Mouse (Mus musculus) heart, adult 11 months (tissue): ENCODE results near the gene Mrpl2.

Experiments used
- DNase-seq: peaks from one replicate; pipeline ENCODE4 v3.0.0; 2022

The Mrpl2 gene

DNA sequence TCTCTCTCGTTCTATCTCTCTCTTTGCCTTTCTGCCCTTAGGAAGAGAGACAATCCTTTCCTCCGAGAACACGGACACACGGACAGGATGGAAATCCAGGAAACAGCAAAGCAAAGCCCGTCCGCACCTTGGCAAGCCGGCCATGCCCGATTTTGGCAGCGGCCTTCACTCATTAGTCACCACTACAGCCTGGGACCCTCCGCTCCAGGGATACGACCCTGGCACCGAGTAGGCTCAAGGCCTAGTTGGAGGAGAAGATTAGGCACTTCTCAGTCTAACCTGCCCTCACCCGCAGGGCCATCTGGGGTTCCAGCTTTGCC lies 17.6 kb upstream of the Mrpl2 start:
- DNase-seq = no peak

DNA sequence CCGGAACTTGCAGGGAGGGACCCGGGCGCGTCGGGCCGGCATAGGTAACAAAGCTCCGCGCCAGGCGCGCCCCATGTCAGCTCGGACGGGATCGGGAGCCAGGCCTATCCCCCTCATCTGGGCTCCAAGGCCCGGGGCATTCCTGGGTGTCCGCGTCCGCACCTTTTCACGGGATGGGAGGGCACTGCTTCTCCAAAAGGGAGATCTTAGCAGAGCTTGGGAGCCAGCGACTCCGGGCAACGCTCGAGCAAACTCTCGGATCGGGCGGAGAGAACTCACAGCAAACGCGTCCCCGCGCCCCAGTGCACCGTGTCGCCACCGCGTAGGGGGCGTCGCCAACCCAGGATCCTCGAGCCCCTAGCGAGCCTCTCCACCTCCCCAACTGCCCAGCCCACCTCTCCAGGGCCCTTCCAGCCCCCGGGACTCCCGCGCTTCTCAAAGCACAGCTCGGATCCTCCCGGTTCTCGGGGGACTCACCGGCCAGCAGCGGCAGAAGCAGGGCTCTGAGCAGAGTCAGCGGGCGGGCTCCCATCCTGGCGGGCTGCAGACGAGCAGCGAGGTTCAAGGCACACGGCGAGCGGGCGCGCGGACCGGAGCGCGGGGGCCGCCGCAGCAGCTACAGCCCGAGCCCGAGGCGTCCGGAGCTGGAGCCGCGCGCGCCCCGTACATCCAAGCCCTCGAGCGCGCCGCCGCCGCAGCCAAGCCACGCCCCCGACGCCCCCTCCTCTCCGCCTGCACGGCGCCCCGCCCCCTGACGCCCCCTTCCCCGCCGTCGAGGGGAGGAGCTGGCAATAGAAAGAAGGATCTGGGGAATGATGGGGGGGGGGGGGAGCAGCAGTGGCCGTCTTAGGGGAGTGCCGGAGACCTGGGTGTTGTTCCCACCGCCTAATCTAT lies 17.0 kb upstream of the Mrpl2 start, which contains the start of gene Ptk7:
Gene Ptk7 (minus strand): TSS at position 714 of the 894 bp plus-strand sequence.
- peak; percentile 96 for DNase-seq

DNA sequence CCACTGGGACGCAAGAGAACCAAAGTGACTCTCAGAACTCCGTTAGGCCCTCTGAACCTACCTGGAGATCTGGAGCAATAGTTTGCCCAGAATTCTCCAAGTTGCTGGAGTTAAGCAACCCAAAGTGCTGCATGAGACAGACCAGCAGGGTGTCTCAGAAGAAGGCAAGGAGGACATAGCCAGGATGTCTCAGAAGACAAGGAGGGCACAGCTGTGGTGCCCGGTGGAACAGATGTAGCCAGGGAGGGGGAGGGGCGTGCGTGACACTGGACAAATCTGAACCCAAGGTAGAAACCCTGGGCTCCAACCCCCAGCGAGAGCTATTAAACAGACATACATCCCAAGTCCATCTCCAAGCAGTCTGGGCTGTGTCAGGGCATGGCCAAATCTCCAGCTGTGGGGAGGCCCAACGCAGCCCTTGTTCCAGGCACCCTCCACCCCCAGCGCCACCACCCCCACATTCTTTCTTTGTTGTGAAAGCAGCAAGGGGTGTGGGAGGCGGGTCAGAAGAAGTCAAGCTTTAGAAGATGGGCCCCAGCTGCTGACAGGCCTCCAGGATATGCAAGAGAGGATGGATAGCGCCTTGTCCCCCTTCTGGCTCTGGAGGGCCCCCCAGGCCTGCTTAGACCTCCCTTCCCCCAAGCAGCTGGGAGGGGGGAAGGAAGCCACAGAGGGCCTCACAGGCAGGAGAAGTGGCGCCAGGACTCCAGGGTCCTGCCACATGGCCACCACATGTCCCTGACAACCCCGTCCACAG lies 16.2 kb upstream of the Mrpl2 start:
- peak; percentile 97 for DNase-seq

GRCm38 (mm10) chr17:46636831-46637523 lies 9.1 kb upstream of the Mrpl2 start:
- DNase-seq = peak; percentile 96

- DNase-seq = peak; percentile 91
Measured at GRCm38 (mm10) chr17:46639929-46640328, 6.1 kb upstream of the Mrpl2 start.

GRCm38 (mm10) chr17:46642060-46642459 lies 4.0 kb upstream of the Mrpl2 start:
- peak; percentile 85 for DNase-seq

DNA sequence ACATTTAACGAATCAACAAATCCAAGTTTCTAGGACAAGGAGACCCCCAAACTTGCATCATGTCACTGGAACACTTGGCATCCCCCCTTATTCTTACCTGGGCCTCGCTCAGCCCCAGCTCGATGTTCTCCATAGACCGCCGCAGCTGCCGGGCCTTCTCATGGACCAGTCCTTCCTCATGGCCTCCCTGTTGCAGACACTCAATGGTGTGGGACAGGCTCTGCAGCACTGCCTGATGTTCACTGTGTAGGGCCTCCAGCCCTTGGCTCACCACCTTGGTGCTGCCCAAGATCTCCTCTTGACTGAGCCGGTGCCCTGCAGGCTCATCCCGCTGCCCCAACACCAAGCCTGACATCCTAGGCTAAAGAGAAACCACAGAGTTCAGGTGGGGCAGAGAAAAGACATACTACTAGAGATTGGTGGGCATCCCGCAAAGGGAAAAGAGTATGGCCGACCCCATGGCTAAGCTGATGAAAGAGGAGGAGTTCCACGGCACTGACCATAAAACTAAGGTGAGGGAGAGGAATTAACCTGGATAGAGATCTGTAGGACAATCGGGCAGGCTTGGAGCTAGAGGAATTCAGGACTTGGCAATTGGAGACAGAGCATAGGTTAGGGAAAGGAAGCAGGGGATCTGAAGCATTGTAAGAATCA lies 1.8 kb upstream of the Mrpl2 start:
- peak; percentile 90 for DNase-seq

DNA sequence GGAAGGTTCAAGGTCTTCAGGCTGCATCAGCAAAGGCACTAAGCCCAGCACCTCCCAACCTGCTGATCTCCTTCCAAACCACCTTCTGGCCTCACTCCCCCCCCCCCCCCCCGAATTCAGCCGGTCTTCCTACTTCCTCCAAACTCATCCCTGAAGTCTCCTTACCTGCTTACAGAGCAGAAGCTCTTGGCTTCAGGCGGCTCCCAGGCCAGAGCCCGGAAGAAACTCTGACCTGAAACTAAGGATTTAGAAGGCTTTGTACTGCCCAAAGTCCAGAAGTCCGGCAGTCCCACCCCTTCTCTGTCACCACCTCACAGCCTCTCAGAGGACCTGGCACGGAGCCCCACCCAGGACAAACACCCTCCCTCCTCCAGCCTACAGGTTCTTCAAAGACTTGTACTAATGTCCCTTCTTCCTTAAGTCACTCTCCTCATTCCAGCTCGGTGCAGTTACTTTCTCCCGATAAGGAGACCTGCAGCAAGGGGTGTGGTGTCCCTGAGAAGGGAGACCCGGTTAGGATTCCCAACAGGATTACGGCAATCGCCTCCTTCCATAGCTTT lies 1.0 kb upstream of the Mrpl2 start:
- DNase-seq = peak; percentile 96

GRCm38 (mm10) chr17:46646322-46646662 lies 263 bp downstream of the Mrpl2 start:
- no peak for DNase-seq

GRCm38 (mm10) chr17:46647279-46647678 lies 1.2 kb downstream of the Mrpl2 start:
- peak; percentile 90 for DNase-seq

- DNase-seq = no peak
Measured at GRCm38 (mm10) chr17:46648436-46648835, 2.4 kb downstream of the Mrpl2 start.

DNA sequence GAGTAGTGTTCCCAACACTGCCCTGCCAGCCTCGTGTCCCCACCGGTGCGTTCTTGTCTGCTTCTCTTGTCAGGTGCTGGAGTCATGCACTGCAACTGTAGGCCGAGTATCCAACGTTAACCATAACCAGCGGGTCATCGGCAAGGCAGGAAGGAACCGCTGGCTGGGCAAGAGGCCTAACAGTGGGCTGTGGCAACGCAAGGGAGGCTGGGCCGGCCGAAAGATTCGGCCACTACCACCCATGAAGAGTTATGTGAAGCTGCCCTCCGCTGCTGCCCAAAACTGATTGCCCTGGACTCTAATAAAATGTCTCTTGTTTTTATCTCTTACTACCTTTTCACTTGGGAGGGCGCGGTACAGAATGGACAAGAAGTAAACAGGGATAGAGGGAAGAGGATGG lies 3.8 kb downstream of the Mrpl2 start:
- DNase-seq = no peak

GRCm38 (mm10) chr17:46650232-46651031 lies 4.4 kb downstream of the Mrpl2 start, which contains the start of gene Cul7:
TSS of gene Cul7 (plus strand) at chr17:46650337.
- peak; percentile 100 for DNase-seq

GRCm38 (mm10) chr17:46651292-46651691 lies 5.3 kb downstream of the Mrpl2 start:
- peak; percentile 94 for DNase-seq

DNA sequence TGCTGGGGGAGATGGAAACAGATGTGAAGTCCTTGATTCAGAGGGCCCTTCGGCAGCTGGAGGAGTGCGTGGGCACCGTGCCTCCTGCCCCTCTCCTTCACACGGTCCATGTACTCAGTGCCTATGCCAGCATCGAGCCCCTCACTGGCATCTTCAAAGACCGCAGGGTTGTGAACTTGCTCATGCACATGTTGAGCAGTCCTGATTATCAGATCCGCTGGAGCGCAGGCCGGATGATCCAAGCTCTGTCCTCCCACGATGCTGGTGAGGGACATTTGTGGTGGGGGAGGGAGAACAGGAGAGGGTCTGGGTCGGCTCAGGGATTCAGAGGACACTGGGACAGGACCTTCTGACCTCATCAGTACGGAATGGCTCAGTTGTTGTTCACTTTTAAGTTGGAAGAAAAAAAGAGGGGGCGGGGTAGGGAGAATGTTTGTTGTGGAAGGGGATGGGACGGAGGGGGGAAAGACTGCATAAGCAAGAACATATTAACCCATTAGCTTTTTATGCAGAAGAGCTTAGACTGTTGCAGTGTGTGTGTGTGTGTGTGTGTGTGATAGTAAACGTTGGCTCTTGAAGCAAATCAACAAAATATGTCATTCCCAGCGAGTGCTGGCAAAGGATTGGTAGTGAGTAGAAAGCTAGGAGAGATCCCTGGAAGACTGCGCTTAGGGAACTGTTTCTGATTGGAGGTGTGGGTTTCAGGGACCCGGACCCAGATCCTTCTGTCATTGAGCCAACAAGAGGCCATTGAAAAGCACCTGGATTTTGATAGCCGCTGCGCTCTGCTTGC lies 5.9 kb downstream of the Mrpl2 start:
- DNase-seq = peak; percentile 95

DNA sequence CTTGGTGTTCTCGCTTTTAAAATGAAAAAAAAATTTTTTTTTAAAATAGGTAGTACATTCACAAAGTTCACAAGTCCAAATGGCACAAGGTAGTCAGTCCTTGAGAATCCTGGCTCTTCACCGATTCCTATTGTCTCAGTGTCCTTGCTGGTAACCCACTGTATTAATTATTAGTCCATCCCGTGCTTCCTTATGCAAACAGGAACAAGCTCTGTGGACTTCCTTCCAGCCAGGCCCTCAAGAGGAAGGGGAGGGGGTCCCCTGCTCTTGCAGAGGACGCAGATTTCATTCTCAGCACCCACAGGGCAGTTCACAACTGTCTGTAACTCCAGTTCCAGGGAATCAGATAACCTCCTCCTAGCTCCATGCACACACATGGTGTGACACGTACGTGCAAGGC lies 10.0 kb downstream of the Mrpl2 start:
- DNase-seq = no peak

DNA sequence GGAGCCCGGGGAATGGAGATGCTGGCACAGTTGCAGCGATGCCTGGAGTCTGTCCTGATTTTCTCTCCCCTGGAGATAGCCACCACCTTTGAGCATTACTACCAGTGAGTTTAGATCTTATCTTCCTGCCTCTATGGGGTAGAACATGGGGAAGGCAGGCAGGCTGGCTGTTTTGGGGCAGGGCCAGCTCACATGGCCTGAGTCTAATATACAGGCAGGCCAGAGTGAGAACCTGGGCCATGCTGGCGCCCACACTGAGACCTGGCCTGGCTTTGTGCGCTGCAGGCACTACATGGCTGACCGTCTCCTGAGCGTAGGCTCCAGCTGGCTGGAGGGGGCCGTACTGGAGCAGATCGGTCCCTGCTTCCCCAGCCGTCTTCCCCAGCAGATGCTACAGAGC lies 15.3 kb downstream of the Mrpl2 start:
- no peak for DNase-seq

DNA sequence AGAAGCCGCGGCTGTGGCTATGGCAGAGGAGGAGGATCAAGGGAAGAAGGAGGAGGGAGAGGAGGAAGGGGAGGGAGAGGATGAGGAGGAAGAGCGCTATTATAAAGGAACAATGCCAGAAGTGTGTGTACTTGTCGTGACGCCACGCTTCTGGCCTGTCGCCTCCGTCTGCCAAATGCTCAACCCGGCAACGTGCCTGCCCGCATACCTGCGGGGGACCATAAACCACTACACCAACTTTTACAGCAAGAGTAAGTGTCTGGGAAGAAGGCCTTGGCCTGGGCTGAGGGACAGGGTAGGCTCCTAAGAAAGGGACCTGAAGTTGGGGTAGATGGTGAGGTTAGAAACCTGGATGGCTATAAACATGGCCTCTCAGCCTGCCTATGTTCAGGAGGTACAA lies 16.0 kb downstream of the Mrpl2 start:
- DNase-seq = no peak

GRCm38 (mm10) chr17:46662730-46663129 lies 16.7 kb downstream of the Mrpl2 start:
- DNase-seq = peak; percentile 97

- DNase-seq = peak; percentile 97
Measured at GRCm38 (mm10) chr17:46667712-46668111, 21.7 kb downstream of the Mrpl2 start.

DNA sequence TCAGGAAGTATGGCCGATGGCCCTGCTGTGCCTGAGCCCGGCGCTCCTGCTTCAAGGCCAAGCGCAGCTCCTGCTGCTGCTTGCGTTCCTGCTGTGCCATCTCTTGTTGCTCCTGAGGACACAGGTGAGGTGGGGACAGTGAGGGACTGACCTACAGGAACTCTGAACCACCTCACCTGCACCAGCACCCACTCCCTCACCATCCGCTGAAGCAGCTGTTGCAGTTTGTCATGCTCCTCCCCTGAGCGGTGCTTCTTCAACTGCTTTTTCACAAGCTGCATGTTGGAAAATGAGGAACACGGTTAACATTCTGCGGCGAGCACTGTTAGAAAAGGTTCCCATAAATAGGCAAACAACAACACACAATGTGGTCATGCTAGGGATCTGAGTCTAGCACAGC lies 23.9 kb downstream of the Mrpl2 start:
- DNase-seq = peak; percentile 88
